Mouse (Mus musculus) urinary bladder, postnatal 36 days (tissue): ENCODE data around the gene Anapc16.

ENCODE experiments used
- DNase-seq, 2 experiments: peaks; one replicate each; pipeline ENCODE4 v3.0.0; 2022; ENCODE audit warnings: low spot score in 2 of 2, mixed read lengths in 1 of 2

Gene Anapc16

GRCm38 (mm10) chr10:60002673-60003212 lies at the start of gene Anapc16, which contains the start of gene Ascc1:
TSS of gene Anapc16 (minus strand) at chr10:60003135.
TSS of gene Ascc1 (plus strand) at chr10:60002805.
- peak; percentile 94 to 95 for DNase-seq

GRCm38 (mm10) chr10:60050581-60050980 lies 47.6 kb upstream of the Anapc16 start:
- DNase-seq, result no peak

GRCm38 (mm10) chr10:60046696-60047095 lies 43.8 kb upstream of the Anapc16 start:
- DNase-seq, result peak in 1 of 2 experiments; percentile 19

GRCm38 (mm10) chr10:60042350-60042922 lies 39.5 kb upstream of the Anapc16 start:
- DNase-seq, result no peak

GRCm38 (mm10) chr10:60035744-60036143 lies 32.8 kb upstream of the Anapc16 start:
- no peak for DNase-seq

- no peak for DNase-seq
Measured at GRCm38 (mm10) chr10:60034621-60035020, 31.7 kb upstream of the Anapc16 start.

GRCm38 (mm10) chr10:60033064-60033463 lies 30.1 kb upstream of the Anapc16 start:
- DNase-seq, result no peak

GRCm38 (mm10) chr10:60032622-60033021 lies 29.7 kb upstream of the Anapc16 start:
- DNase-seq, result no peak

- no peak for DNase-seq
Measured at GRCm38 (mm10) chr10:60031985-60032384, 29.1 kb upstream of the Anapc16 start.

- DNase-seq, result no peak
Measured at GRCm38 (mm10) chr10:60031562-60031961, 28.6 kb upstream of the Anapc16 start.

- no peak for DNase-seq
Measured at GRCm38 (mm10) chr10:60029387-60029786, 26.5 kb upstream of the Anapc16 start.

- no peak for DNase-seq
Measured at GRCm38 (mm10) chr10:60028979-60029378, 26.0 kb upstream of the Anapc16 start.

GRCm38 (mm10) chr10:60028181-60028580 lies 25.2 kb upstream of the Anapc16 start:
- DNase-seq, result no peak

- no peak for DNase-seq
Measured at GRCm38 (mm10) chr10:60027619-60028084, 24.7 kb upstream of the Anapc16 start.

- DNase-seq, result no peak
Measured at GRCm38 (mm10) chr10:60026759-60027395, 23.9 kb upstream of the Anapc16 start.

GRCm38 (mm10) chr10:60023751-60024150 lies 20.8 kb upstream of the Anapc16 start:
- DNase-seq, result no peak

GRCm38 (mm10) chr10:60019299-60019698 lies 16.4 kb upstream of the Anapc16 start:
- DNase-seq, result no peak

GRCm38 (mm10) chr10:60016223-60016622 lies 13.3 kb upstream of the Anapc16 start:
- DNase-seq, result no peak

- DNase-seq, result peak in 1 of 2 experiments; percentile 5
Measured at GRCm38 (mm10) chr10:60009115-60009514, 6.2 kb upstream of the Anapc16 start.

GRCm38 (mm10) chr10:60005264-60005663 lies 2.3 kb upstream of the Anapc16 start:
- no peak for DNase-seq

- no peak for DNase-seq
Measured at GRCm38 (mm10) chr10:60003847-60004246, 912 bp upstream of the Anapc16 start.

GRCm38 (mm10) chr10:60003213-60003752 lies 348 bp upstream of the Anapc16 start:
- DNase-seq, result no peak

- peak in 1 of 2 experiments; percentile 10 for DNase-seq
Measured at GRCm38 (mm10) chr10:60002203-60002602, 732 bp downstream of the Anapc16 start.
